Mouse (Mus musculus): ENCODE data around the gene Dmac1.
"Not testable (repeated sequence)": the region's sequence is repeated elsewhere in the genome, so short reads cannot be mapped to it uniquely, and the experiment has no call there.

- not testable (repeated sequence) for TF ChIP-seq TAL1, GATA1 (IDR thresholded peaks at IDR 0.05; ENCODE audit: low read length)
These were observed 43.5 kb downstream of the Dmac1 start for GRCm38 (mm10) chr4:75234602-75235001.
